Mouse (Mus musculus) layer of hippocampus, adult 2 months (tissue): ENCODE measurements around the gene Erich4. TPM values are rescaled to one million over a fixed set of nuclear protein-coding genes. Genes with fewer than 3 reads are reported as not detected.
A peak's percentile ranks its signal among the peaks of the same experiment; 100 is the strongest.

Source experiments
- DNase-seq, 2 experiments: peaks; one replicate each; pipeline ENCODE4 v3.0.0; 2022; ENCODE audit warnings: low spot score in 2 of 2
- H3K27ac ChIP-seq: fragments of 200-600 bp; 2 replicates; pipeline ENCODE4 v1.8.1; 2022
- H3K4me3 ChIP-seq: fragments of 200-600 bp; 2 replicates; pipeline ENCODE4 v1.8.1; 2022; ENCODE audit warnings: mild to moderate bottlenecking
- CTCF ChIP-seq: fragments of 200-600 bp; conservative IDR thresholded peaks from 2 replicates; pipeline ENCODE4 v1.8.1; 2022; ENCODE audit warnings: antibody characterized with exemption, mild to moderate bottlenecking, moderate library complexity
- long read RNA-seq, 2 experiments: library from polyadenylated mRNA; stranded (forward); transcript quantifications; one replicate each; pipeline ENCODE4 v2.0.0; 2021; ENCODE audit warnings: borderline mapping rate in 2 of 2
- total RNA-seq, 2 experiments: library from RNA; stranded (reverse); gene quantifications; 2 replicates each; pipeline ENCODE4 v1.2.3; 2021

Gene Erich4
- not detected for total RNA-seq
- long read RNA-seq, experiment 1 = 0 reads
- long read RNA-seq, experiment 2 = 0 reads

DNA sequence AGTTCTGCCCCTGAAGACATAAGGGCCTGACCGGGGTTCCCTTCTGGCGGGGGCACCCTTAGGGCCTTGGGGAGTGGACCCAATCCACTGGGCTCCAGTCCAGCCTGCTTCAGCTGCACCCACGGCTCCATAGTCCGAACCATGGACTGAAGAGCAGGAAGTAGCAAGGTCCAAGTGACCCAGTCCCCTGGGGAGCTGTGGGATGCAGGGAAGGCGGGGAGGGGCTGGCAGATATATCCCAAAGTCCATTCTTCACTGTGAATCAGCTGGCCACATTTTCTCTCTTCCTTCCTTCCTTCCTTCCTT, at the start of gene Erich4:
Gene Erich4, minus strand, starts transcription at position 187 of the 306 bp plus-strand sequence.
- no peak within 1 kb of the TSS for H3K27ac ChIP-seq
- DNase-seq = no peak
- H3K4me3 ChIP-seq = no peak within 1 kb of the TSS
- no peak for TF ChIP-seq CTCF

DNA sequence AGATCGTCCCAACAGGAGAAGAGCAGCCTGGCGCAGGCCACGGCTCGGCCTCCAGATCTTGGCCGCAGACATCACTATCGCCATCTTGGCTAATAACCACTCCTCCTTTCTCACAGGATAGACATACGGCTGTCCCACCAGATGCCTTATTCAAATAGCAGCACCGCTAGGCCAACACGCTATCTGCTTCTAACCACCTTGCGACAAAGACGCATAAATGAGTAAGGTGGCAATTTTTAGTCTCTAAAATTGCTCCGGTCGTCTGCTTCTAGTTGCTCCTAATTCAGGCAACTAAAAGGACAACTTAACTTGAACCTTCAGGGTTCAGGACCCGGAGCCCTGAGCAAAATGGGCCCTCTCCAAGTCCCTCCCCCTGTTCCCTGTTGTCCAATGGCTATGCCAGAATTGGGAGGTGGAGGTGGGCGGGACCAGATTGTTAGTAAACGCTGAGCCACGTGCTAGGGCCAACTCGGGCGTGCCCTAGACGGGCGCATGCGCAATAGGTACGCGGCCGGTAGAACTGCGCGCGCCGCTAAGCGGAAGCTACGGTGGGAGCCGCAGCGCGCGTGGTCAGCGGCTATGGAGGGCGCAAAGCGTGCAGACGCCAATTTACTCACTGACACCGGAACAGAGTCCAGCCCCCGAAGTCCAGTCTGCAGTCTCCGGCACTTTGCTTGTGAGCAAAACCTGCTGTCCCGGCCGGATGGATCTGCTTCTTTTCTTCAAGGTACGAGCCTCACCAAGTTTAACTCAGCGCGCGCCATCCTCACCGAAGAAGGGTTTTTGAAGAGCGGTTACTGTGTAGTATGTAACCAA, 43.2 kb upstream of the Erich4 start, which contains the start of the genes Bckdha and Exosc5:
Gene Bckdha, minus strand, starts transcription at position 325 of the 816 bp plus-strand sequence.
Gene Exosc5, plus strand, starts transcription at position 508 of the 816 bp plus-strand sequence.
- no peak for TF ChIP-seq CTCF
- H3K27ac ChIP-seq = peak within 1 kb of the TSS; percentile 100
- peak within 1 kb of the TSS; percentile 74 for H3K4me3 ChIP-seq
- peak; percentile 99 for DNase-seq

DNA sequence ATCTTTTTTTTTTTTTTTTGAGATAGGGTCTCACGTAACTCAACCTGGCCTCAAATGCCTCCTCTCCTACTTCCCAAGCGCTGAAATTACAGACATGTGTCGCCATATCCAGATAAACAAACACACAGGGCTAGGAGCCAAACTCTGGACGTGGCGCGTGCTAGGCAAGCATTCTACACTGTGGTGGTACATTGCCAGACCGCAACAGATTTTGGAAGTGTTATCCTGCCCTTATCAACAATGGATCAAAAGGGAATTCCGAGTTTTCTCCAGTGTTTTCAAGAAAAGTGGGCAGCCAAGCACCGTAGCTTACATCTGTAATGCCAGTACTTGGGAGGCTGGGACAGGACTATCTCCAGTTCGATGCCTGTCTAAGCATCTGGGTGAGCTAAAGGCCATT, 42.1 kb upstream of the Erich4 start:
- TF ChIP-seq CTCF = no peak
- H3K27ac ChIP-seq = peak overlapping the region; percentile 100; the same call in 1 of the 2 replicates
- no peak for DNase-seq
- H3K4me3 ChIP-seq = peak overlapping the region; percentile 74

DNA sequence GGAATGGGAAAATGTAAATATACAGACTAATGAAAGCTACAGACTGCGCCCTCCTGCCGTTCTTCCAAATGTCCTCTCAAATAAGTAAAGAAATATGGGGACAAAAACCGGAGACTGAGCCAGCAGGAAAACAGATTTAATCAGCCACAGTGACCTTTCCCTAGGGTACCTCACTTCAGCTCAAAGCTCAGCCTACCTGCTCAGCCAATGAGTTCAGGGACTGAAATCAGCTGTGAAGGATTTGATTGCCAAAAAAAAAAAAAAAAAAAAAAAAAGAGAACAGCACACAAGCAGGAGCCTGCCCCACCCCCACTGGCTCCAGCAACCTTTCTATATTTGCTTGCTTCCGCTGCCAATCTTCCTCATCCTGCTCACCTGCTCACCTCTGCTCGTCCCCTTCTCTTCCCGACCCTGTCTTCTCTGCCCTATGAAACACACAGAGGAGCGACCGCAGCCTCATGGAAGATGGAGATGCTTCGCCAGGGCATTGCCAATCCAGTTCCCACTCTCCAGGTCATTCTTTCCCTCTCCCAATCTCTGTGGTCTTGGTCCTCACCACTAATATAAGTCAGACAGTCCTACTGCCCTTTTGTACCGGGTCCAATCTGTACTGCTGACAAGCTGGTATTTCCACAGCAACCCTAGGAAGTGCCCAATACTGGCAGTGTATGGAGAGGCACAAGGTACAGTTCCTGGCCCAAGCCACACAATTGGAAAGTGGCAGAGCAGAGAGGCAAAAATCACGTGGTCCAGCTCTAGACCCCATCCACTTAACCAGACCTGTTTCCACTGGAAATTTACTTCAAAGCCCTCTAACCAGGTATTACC, 40.1 kb upstream of the Erich4 start:
- H3K4me3 ChIP-seq = no peak overlapping the region
- no peak for DNase-seq
- no peak for TF ChIP-seq CTCF
- H3K27ac ChIP-seq = no peak overlapping the region

DNA sequence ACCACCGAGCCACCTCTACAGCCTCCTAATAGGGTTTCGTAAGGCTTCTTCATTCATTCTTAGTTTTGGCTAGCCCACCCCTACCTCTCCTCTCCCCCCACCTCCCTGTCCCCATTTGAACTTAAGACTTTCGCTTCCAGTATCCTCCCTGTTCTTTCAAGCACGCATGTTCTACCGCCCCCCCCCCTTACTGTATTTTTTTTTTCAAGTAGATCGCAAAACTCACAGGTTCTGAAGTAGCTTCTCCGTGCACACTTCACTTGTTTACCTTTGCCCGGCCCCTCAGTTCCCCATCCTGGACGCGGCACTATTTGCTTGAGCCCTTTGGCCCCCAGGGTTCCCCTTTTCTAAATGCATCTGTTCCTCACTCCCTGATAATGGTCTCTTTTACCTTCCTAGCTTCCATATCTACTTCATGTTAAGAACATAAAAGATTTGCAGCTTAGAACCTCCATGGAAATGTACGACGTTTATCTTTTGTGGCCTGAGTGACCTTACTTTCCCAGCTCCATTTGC, 36.6 kb upstream of the Erich4 start:
- no peak for TF ChIP-seq CTCF
- DNase-seq = no peak
- Histone ChIP-seq H3K4me3 (no peak overlapping the region), H3K27ac (no peak overlapping the region)

DNA sequence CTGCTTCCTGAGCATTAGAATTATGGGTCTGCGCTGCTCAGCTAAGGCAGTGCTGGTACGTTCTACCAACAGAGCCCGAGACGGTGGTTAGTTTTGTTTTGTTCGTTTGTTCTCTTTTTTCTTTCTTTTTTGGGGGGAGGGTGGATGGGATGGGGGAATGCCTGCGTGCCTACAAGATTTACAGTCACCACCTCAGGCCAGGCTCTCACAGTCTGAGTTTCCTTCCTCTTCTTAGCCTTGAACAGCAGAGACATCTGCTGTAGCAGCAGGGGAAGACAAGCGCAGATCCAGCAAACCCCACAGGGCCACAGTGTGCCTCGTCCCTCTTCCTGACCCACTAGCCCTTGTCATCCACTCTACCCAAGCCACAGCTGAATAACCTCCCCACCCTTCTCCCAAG, 35.6 kb upstream of the Erich4 start:
- TF ChIP-seq CTCF = no peak
- no peak overlapping the region for H3K4me3 ChIP-seq
- DNase-seq = no peak
- no peak overlapping the region for H3K27ac ChIP-seq

DNA sequence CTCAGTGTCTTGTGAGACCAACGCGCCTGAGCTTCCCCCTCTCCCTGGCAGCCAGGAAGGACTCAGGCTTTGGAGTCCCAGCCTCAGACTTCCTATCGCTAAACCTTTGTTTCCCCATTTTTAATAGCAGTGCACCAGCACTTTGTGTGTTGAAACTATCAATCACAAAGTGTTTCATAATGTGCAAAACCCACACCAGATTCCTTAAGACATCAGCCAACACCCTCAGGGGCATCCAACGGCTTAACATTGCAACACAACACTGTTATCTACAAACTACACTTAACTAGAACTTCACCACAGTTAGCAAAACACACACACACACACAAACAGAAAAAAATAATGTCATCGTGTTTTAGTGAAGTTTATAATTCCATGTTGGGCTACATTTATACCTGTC, 34.1 kb upstream of the Erich4 start:
- DNase-seq = no peak
- no peak for TF ChIP-seq CTCF
- Histone ChIP-seq H3K27ac (no peak overlapping the region), H3K4me3 (no peak overlapping the region)

DNA sequence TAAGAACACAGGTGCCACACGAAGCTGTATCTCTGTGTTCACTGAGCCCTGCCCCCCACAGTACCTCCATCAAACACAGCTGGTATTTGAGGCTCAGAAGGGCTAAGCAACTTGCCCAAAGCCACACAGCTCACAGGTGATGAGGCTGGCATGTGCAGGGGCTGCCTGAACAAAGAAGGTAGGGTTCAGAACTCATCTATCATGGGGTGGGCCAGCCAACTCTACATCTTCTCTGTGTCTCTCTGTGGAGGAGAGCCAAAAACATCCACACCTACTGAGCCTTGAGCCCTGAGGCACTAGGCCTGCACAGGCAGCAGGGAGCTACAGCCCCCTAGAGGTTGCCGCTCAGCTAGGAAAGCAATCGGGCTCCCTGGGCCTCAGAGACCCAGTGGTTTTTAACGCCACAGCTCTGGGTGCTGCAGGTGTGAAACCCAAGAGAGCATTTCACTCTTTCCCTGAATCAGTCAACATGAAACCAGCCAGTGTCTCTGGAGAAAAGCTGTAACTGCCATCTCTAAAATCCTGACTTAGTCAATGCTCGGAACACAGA, 32.0 kb upstream of the Erich4 start:
- DNase-seq = no peak
- H3K27ac ChIP-seq = no peak overlapping the region
- peak; percentile 44 for TF ChIP-seq CTCF
- H3K4me3 ChIP-seq = no peak overlapping the region

DNA sequence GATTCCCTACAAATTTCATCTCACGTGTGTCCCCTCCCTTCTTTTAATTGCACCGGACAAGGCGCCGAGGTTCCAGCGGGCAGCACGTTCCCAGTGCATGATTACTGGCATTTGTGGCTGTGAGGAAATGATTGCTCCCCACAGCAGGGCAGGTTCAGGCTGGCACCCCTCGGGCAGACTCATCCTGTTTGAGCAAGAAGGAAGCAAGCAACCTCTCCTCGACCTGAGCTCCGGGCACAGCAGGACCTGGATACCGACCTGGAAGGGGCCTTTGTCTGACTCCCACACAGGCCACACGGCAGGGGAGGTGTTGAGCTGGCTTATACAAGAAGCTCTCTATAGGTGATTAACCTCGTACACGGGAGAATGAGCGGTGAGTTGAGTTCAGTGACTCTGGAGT, 29.4 kb upstream of the Erich4 start:
- no peak overlapping the region for H3K27ac ChIP-seq
- no peak overlapping the region for H3K4me3 ChIP-seq
- no peak for DNase-seq
- no peak for TF ChIP-seq CTCF

DNA sequence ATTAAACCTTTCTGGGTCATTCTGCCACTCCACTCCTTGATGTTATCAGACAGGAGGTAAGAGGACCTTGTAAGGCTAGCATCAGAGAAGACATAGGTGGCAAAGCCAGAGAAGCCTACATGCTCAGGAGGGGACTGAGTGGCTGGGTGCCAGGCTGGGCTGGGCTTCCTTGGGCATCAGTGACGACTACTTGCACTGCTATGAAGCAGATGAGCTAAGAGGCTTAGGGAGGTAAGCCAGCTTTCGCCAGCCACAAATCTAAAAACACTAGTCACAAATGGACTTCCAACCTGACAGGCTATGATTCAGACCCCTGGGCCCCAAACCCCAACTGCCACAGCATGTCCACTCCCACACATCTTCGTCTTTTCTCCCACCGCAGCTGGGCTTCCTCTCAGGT, 28.9 kb upstream of the Erich4 start:
- Histone ChIP-seq H3K4me3 (no peak overlapping the region), H3K27ac (no peak overlapping the region)
- TF ChIP-seq CTCF = no peak
- DNase-seq = no peak

DNA sequence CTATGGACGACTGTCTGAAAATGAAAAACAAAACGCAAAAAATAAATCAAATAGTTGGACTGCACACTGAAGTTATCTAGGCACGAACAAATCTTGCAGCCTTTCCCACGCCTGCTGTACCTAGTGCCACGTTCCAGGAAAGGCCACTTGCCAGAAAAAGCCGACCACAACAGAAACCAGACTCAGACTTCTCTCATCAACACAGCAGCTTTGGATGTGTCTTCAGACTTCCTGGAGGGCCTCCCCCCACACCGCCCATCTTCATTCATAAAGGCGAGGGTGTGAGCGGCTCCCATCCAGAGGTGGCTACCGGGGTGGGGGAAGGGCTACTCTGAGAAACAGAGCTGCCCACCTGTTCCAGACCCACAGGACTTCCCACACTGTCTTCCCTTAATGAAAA, 28.4 kb upstream of the Erich4 start:
- DNase-seq = no peak
- no peak overlapping the region for H3K27ac ChIP-seq
- no peak for TF ChIP-seq CTCF
- no peak overlapping the region for H3K4me3 ChIP-seq

DNA sequence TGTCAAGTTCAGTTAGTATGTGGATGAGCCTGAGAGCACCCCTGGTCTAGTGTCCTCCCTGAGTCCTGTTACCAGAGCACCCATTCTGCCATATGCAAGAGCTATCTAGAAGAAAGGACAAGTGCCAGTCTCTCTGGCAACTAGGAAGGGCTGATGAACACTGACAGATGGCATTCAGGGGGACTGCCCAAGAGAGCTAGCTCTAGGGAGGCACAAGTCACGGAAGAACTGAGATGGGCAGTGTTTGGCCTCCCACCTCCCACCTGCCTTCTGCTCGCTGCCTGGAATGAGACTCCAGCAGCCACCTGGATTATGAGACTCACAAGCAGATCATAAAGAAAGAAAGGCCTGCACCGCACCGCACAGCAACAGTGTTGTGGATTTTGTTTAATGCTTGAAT, 24.1 kb upstream of the Erich4 start:
- Histone ChIP-seq H3K27ac (no peak overlapping the region), H3K4me3 (no peak overlapping the region)
- TF ChIP-seq CTCF = no peak
- no peak for DNase-seq

DNA sequence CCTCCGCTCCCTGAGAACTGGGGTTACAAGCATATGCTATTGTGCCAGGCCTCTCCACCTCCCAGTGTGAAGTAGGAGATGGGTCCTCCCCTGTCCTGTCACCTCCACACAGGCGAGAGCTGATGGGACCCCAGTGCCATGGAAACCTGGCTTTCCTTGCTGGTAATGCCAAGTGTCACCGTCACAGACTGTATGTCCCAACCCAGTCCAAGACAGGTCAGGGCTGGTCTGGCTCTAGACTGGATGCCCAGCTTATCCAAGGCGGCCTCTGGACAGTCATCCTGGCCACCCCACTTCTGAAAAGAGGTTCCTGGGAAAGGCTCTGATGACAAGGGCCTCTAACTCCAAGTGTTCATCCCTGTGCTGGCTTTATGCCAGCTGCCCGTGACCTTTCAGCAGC, 21.4 kb upstream of the Erich4 start:
- Histone ChIP-seq H3K27ac (no peak overlapping the region), H3K4me3 (no peak overlapping the region)
- no peak for DNase-seq
- no peak for TF ChIP-seq CTCF
